Mouse (Mus musculus) forebrain, embryonic 10.5 days (tissue): ENCODE results near the gene Slc2a3. TPM values are rescaled to one million over a fixed set of nuclear protein-coding genes. Genes with fewer than 3 reads are reported as not detected.

Source experiments
- DNase-seq: peaks from one replicate; pipeline ENCODE4 v3.0.0-alpha.2; 2017; ENCODE audit warnings: low spot score; ENCODE audit errors: extremely low spot score
- H3K27ac ChIP-seq: fragments of 300-500 bp; sonication (generic); 2 replicates; pipeline ENCODE4 v1.5.1; 2016; ENCODE audit warnings: mild to moderate bottlenecking
- H3K27me3 ChIP-seq: fragments of 300-500 bp; sonication (generic); 2 replicates; pipeline ENCODE4 v1.6.1; 2016; ENCODE audit warnings: mild to moderate bottlenecking; ENCODE audit not compliant: poor library complexity, severe bottlenecking
- H3K36me3 ChIP-seq: fragments of 300-500 bp; sonication (generic); replicated peaks from 2 replicates; pipeline ENCODE4 v1.6.1; 2016; ENCODE audit warnings: mild to moderate bottlenecking, moderate library complexity
- H3K4me1 ChIP-seq: fragments of 300-500 bp; sonication (generic); 2 replicates; pipeline ENCODE4 v1.6.1; 2016
- H3K4me3 ChIP-seq: fragments of 300-500 bp; sonication (generic); 2 replicates; pipeline ENCODE4 v1.5.1; 2016; ENCODE audit warnings: mild to moderate bottlenecking, moderate library complexity
- H3K9me3 ChIP-seq: fragments of 300-500 bp; sonication (generic); 2 replicates; pipeline ENCODE4 v1.6.1; 2016; ENCODE audit warnings: mild to moderate bottlenecking, moderate library complexity
- WGBS: fragments of 180-500 bp; shearing (Covaris S2); methylation state at CpG from one replicate; pipeline ENCODE4 v1.1.7; 2016; 5-methylcytosine and 5-hydroxymethylcytosine counted together
- polyA plus RNA-seq: library from polyadenylated mRNA; unstranded; fragments of >200 nt; fragmentation: Nextera tagmentation; extraction: Ambion mirVana; gene quantifications from 2 replicates; pipeline ENCODE4 v1.2.1, GENCODE M21; 2016

Slc2a3 gene
- polyA plus RNA-seq, result 67.3 and 70.7 TPM in 2 replicates

DNA sequence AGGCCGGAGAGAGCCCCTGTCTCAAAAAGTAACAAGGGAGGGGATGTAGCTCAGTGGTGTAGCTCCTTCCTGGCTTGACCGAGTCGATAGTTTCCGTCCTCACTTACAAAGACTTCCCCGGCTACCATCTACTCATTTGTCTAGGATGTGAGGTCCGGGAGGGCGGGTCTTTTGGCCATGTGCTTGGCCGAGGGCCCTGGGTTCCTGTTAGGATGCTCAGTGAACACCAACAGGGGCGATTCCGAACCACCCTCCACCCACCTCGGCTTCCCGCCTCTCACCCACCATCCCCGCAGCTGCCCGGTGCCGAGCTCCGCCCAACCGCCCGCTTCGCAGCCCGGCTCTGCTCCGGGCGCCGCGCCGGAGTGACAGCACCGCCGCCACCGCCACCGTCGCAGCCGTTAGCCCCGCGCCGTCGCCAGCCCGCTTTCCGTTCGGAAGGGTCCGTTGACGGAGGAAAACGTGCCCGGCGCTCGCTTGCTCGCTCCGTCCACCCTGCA lies at the start of gene Slc2a3:
Gene Slc2a3, minus strand, starts transcription at position 340 of the 500 bp plus-strand sequence.
- DNase-seq, result peak; percentile 67
- 1% methylated on average over 46 of the region's 46 CpGs for WGBS
- no peaks in the 10 kb centered on the region for H3K9me3 ChIP-seq
- H3K36me3 ChIP-seq, result no peaks in the 10 kb centered on the region
- H3K4me1 ChIP-seq, result peaks cover 16% of the 10 kb centered on the region
- H3K4me3 ChIP-seq, result peak within 1 kb of the TSS; percentile 65
- peaks cover 46% of the 10 kb centered on the region for H3K27me3 ChIP-seq
- H3K27ac ChIP-seq, result peak within 1 kb of the TSS; percentile 78

DNA sequence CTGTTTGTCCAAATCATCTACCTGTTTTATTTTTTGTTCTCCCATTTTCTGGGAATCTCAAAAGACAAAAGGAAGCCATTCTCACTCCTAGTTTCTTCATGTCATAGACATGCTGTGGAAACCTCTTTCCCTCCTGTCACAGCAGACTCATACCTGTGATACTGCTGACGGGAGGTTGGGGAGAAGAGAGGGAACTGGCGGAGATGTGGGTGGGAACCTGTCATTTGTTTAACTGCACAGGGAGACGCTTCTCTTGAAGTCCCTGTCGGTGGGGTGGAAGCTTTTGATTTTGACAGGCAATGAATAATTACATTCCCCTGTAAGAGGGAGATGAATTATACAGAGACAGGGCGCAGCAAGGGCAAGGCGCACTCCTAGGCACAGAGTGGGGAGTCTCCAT lies 42.3 kb upstream of the Slc2a3 start:
- Histone ChIP-seq H3K36me3 (peaks cover 50% of the 10 kb centered on the region), H3K27me3 (no peaks in the 10 kb centered on the region), H3K4me1 (no peaks in the 10 kb centered on the region), H3K27ac (no peak overlapping the region), H3K4me3 (no peak overlapping the region), H3K9me3 (no peaks in the 10 kb centered on the region)
- no peak for DNase-seq
- 90% methylated on average over 6 of the region's 6 CpGs for WGBS

DNA sequence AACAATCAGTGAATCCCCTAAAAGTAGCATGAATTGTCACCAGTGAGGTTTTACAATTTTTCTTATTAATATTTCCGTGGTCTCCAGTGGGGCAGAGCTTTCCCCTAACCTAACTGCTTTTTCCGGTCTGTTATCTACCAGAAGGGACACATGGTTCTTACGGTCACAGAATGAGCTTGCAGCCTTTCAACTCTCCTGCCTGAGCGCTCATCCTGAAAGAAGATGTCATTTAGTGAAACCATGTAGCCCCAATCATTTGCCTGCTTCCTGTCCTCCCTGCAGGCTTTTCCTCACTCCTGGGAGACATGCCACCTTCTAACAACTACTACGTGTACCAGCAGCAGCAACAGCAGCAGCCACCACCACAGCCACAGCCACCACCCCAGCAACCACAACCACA lies 36.1 kb upstream of the Slc2a3 start:
- no peaks in the 10 kb centered on the region for H3K27me3 ChIP-seq
- H3K4me1 ChIP-seq, result no peaks in the 10 kb centered on the region
- H3K36me3 ChIP-seq, result peaks cover 88% of the 10 kb centered on the region
- WGBS, result 97% methylated on average over 5 of the region's 5 CpGs
- no peak for DNase-seq
- H3K4me3 ChIP-seq, result no peak overlapping the region
- H3K27ac ChIP-seq, result no peak overlapping the region
- H3K9me3 ChIP-seq, result 0 out of 2 replicates have a peak, but pooled peaks cover 2% of the 10 kb centered on the region

DNA sequence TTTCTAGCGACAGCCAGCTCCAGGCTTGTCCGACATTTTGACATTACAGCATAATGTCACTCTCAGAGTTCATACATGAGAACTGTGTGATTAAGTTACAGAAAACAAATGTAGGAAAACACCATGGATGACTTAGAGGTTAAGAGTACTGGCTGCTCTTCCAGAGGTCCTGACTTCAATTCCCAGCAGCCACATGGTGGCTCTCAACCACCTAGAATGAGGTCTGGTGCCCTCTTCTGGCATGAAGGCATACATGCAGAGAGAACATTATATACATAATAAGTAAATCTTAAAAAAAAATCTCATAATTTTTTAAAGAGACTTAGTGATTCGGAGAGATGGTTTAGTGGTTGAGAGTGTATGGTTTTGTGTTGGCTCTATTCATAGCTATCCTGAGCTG lies 35.5 kb upstream of the Slc2a3 start:
- no peak overlapping the region for H3K4me3 ChIP-seq

DNA sequence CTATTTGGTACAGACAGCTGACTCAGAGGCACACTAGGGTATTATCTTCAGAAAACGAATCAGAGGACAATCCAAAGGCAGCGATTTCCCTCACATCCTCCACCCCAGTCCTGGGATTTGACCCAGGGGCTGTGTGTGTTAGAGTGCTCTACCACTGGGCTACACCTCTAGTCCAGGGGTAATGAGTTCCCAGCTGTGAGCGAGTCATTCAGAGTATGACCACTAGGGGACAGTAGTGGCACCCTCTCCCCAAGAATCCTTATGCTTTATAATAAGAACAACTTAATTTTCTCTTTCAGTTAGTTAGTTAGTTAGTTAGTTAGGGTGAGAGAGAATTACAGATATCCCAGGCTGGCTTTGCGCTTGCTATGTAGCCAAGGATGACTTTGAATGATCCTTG lies 32.9 kb upstream of the Slc2a3 start:
- Histone ChIP-seq H3K4me1 (no peaks in the 10 kb centered on the region), H3K27ac (no peak overlapping the region), H3K4me3 (no peak overlapping the region), H3K36me3 (peaks cover 69% of the 10 kb centered on the region), H3K9me3 (0 out of 2 replicates have a peak, but pooled peaks cover 2% of the 10 kb centered on the region), H3K27me3 (no peaks in the 10 kb centered on the region)
- 67% methylated on average over 4 of the region's 4 CpGs for WGBS
- DNase-seq, result no peak

More for the DNA sequence above, 35.5 kb upstream of the Slc2a3 start:
- Histone ChIP-seq H3K4me1 (no peaks in the 10 kb centered on the region), H3K27ac (no peak overlapping the region), H3K9me3 (0 out of 2 replicates have a peak, but pooled peaks cover 2% of the 10 kb centered on the region), H3K36me3 (peaks cover 82% of the 10 kb centered on the region), H3K27me3 (no peaks in the 10 kb centered on the region)
- WGBS, result over 99% methylated on average over 3 of the region's 3 CpGs
- no peak for DNase-seq

DNA sequence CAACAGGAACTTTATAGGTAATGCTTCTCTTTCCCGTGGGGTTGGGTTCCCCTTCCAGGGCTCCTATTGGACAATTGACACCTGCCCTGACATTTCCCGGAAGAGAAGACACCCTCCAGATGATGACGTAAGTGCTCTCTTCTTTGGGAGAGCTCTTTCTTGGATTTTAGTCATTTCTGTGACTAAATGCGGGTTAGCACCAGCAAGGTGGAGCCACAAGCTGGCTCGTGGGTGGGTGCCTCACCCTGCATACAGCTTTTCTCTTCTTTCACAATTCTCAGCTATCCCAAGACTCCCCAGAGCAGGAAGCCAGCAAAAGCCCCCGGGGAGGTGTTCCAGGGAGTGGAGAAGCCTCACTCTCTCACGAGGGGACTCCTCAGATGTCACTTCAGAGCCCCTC lies 31.4 kb upstream of the Slc2a3 start:
- peaks cover 57% of the 10 kb centered on the region for H3K36me3 ChIP-seq
- no peak overlapping the region for H3K27ac ChIP-seq
- H3K4me1 ChIP-seq, result no peaks in the 10 kb centered on the region
- H3K9me3 ChIP-seq, result 0 out of 2 replicates have a peak, but pooled peaks cover 2% of the 10 kb centered on the region
- no peak overlapping the region for H3K4me3 ChIP-seq
- DNase-seq, result no peak
- 86% methylated on average over 7 of the region's 7 CpGs for WGBS
- no peaks in the 10 kb centered on the region for H3K27me3 ChIP-seq

DNA sequence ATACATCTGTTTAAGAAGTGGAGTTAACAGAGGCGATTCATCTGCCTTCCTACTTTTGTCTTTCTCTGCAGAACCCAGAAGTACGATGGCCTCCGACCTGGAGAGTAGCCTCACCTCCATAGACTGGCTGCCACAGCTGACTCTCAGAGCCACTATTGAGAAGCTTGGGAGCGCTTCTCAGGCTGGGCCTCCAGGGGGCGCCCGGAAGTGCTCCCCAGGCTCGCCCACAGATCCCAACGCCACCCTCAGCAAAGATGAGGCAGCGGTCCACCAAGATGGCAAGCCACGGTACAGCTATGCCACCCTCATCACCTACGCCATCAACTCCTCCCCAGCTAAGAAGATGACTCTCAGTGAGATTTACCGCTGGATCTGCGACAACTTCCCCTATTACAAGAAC lies 26.6 kb upstream of the Slc2a3 start:
- H3K4me1 ChIP-seq, result peaks cover 24% of the 10 kb centered on the region
- no peaks in the 10 kb centered on the region for H3K9me3 ChIP-seq
- DNase-seq, result no peak
- H3K4me3 ChIP-seq, result no peak overlapping the region
- H3K27me3 ChIP-seq, result peaks cover 9% of the 10 kb centered on the region
- H3K36me3 ChIP-seq, result peaks cover 17% of the 10 kb centered on the region
- WGBS, result 44% methylated on average over 13 of the region's 13 CpGs
- H3K27ac ChIP-seq, result no peak overlapping the region

DNA sequence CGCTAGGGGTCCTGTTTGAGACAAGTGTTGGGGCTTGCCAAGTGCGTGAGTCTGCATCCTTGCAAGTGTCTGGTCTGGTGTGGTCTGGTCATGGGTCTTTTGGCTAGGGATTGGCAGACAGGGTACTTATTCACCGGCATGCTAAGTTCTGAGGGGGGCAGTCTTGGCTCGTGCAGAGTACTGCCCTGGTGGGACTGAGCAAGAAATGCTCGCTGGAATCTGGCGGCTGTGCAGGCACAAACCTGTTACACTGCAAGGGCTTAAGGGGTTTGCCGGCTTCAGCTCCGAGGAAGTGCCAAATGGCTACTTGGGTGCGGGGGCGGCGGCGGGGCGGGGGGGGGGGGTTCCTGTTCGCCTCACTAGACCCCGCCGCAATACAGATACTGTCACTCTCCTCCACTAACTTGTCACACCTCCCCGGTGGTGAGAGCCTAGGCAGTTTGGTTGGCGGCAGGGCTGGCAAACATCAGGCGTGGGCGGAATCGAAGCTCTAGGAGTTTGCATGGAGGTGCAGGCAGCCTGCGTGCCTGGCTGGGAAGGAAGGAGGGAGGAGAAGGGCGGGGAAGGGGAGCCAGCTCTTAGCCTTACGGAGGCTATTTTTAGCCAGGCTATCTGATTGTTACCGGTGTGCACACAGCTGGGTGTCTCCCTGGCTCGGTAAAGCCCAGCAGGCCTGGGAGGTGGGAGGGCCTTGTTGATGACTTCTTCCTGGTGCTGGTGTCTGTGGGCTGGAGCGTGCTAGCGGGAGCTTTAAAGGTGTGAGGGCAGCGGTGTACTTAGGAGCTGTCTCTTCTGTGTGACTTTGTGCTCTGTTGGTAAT lies 24.7 kb upstream of the Slc2a3 start:
- peak; percentile 39 for DNase-seq
- peak overlapping the region; percentile 69 for H3K27ac ChIP-seq
- no peaks in the 10 kb centered on the region for H3K9me3 ChIP-seq
- H3K4me3 ChIP-seq, result peak overlapping the region; percentile 53
- peaks cover 38% of the 10 kb centered on the region for H3K4me1 ChIP-seq
- H3K27me3 ChIP-seq, result peaks cover 12% of the 10 kb centered on the region
- WGBS, result 3% methylated on average over 29 of the region's 29 CpGs
- peaks cover 9% of the 10 kb centered on the region for H3K36me3 ChIP-seq

DNA sequence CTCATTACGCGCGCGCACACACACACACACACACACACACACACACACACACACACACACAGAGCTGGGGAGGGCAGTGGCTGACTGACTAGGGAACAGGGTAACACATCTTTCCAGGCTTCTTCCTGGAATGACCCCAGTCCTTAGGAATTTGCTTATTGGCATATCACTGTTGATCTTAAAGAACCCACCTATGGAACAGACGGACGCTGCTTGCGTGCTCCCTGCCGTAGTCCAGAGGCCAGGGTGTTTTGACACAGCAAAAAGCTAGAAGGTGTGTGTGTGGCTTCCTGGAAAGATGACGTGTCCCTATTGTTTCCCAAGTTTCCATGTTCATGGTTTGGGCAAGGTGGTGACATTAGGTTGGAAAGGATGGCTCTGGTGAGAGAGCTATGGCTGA lies 23.7 kb upstream of the Slc2a3 start:
- Histone ChIP-seq H3K4me3 (no peak overlapping the region), H3K36me3 (peaks cover 8% of the 10 kb centered on the region), H3K27me3 (peaks cover 19% of the 10 kb centered on the region), H3K9me3 (no peaks in the 10 kb centered on the region), H3K4me1 (peaks cover 48% of the 10 kb centered on the region), H3K27ac (no peak overlapping the region)
- WGBS, result 91% methylated on average over 9 of the region's 9 CpGs
- DNase-seq, result no peak

DNA sequence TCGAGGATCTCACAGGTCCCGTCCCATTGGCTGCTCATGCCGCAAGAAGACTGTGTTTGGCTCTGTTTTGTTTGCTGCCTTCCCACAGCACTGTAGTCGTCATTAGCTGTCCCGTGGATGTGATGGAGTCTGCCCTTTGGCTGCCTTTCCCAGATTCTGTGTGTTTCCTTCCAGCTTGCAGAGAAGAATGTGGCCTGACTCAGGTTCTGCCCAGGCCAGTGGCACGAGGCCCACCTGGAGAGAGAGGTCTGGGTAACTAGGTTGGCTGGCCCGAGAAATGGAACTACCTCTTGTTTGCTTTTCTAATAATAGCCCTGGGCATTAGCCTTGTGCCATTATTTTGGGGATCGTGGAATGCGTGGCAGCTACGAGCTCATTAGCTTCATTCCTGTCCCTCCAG lies 22.6 kb upstream of the Slc2a3 start:
- Histone ChIP-seq H3K36me3 (no peaks in the 10 kb centered on the region), H3K4me3 (no peak overlapping the region), H3K27ac (no peak overlapping the region), H3K4me1 (peaks cover 56% of the 10 kb centered on the region), H3K9me3 (no peaks in the 10 kb centered on the region), H3K27me3 (peaks cover 19% of the 10 kb centered on the region)
- no peak for DNase-seq
- WGBS, result 69% methylated on average over 10 of the region's 10 CpGs

DNA sequence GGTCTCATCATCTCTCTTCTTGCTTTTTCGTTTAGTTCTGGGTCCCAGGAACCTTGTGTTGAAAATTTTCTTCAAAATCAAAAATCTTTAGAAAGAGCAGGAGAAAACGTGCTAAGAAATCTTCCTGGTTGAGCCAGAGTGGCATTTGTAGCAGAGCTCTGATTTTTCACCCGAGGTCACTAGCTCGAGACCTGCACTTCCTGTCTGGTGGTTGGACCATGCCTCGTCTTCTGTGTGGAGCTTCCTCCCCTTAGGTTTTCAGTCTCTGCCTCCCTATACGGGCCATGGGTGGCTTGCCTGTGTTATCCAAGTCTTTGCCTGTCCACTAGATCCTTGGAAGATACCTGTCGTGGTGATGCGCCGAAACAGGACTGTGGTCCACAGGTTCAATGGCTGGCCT lies 20.4 kb upstream of the Slc2a3 start:
- Histone ChIP-seq H3K36me3 (no peaks in the 10 kb centered on the region), H3K4me3 (no peak overlapping the region), H3K9me3 (no peaks in the 10 kb centered on the region), H3K27me3 (peaks cover 31% of the 10 kb centered on the region), H3K27ac (no peak overlapping the region), H3K4me1 (peaks cover 56% of the 10 kb centered on the region)
- DNase-seq, result no peak
- 78% methylated on average over 9 of the region's 9 CpGs for WGBS

DNA sequence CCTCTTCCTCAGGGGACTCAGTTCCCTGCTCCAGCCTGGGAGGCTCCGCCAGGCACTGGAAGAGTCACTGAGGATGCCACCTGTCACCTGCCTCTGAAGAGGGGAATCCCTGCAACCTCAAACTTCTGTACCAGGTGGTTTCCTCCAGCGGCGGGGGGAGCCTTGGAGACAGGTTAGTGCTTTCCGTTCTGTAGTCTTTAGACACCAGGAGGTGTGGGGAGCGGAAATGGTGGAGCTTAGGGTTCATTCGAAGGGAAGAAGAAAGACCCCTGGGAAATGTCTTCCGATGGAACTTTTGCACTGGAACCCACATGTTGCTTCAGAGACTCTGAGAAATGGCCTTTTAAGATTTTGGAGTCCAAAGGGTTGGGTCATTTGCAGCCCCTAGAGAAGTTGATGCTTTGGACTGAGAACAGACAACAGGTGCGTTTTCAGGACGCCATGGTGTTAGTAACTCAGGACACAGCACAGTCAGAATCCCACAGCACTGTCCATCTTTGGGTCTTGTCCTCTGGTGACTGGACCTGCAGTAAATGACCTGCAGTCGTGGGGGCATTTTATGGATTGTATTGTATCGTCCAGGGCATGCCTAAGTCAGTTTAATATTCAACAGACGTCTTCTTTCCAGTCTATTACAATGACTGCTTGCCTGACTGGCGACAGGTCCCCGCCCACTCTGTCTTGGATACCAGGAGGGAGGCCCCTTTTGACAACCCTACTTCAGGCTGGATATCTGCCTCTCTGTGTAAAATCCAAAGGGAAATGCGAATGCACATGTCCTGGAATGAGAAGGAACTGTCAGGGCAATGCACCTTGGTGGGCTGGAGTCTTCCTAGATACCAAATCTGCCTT lies 19.6 kb upstream of the Slc2a3 start:
- 33% methylated on average over 15 of the region's 15 CpGs for WGBS
- no peaks in the 10 kb centered on the region for H3K36me3 ChIP-seq
- peak overlapping the region; percentile 86 for H3K4me3 ChIP-seq
- peaks cover 31% of the 10 kb centered on the region for H3K27me3 ChIP-seq
- H3K4me1 ChIP-seq, result peaks cover 48% of the 10 kb centered on the region
- DNase-seq, result no peak
- peak overlapping the region; percentile 90 for H3K27ac ChIP-seq
- H3K9me3 ChIP-seq, result no peaks in the 10 kb centered on the region
